Mouse (Mus musculus): ENCODE measurements around the gene Thbs3. TPM values are rescaled to one million over a fixed set of nuclear protein-coding genes. Genes with fewer than 3 reads are reported as not detected.

The Thbs3 gene
- total and polyA plus RNA-seq, 2 experiments from 2014 or later, result 17.4 to 26.4 TPM

- Histone ChIP-seq H3K36me3 (replicated peaks; ENCODE audit: control insufficient read depth, insufficient read depth, low read length) (peaks cover 76% of the 10 kb centered on the region), H3K4me3 (ENCODE audit: low read depth, low read length) (no peak overlapping the region), H3K4me1 (ENCODE audit: control insufficient read depth, insufficient read depth) (peaks cover 9% of the 10 kb centered on the region), H3K9ac (replicated peaks; ENCODE audit: low read depth, low read length) (no peak overlapping the region), H3K27ac (ENCODE audit: low read depth) (no peak overlapping the region), H3K27me3 (ENCODE audit: control insufficient read depth, insufficient read depth, low read length) (no peaks in the 10 kb centered on the region), H3K4me2 (ENCODE audit: low read depth, low read length) (no peak overlapping the region), H3K9me3 (replicated peaks; ENCODE audit: control insufficient read depth, low read length) (no peaks in the 10 kb centered on the region)
- ATAC-seq (ENCODE audit: insufficient read depth, low read depth) (no peak), DNase-seq (ENCODE audit: low spot score) (no peak)
- no peak for TF ChIP-seq EP300 (IDR thresholded peaks at IDR 0.05; ENCODE audit: low read depth)
- TF ChIP-seq CTCF (IDR thresholded peaks at IDR 0.05; ENCODE audit: low read depth), result no peak
- WGBS, result 77% methylated on average over 7 of the region's 7 CpGs
Measured at GRCm38 (mm10) chr3:89176421-89176820, 38.6 kb upstream of the Thbs3 start.

GRCm38 (mm10) chr3:89177242-89178106 is 37.5 kb upstream of the Thbs3 start, which contains the start of gene Scamp3:
Gene Scamp3 (plus strand): TSS chr3:89177473.
- Histone ChIP-seq H3K27me3 (ENCODE audit: control insufficient read depth, insufficient read depth, low read length) (no peaks in the 10 kb centered on the region), H3K4me2 (ENCODE audit: low read depth, low read length) (peak within 1 kb of the TSS; percentile 83), H3K4me3 (ENCODE audit: low read depth, low read length) (peak within 1 kb of the TSS; percentile 79), H3K27ac (ENCODE audit: low read depth) (peak within 1 kb of the TSS; percentile 69), H3K4me1 (ENCODE audit: control insufficient read depth, insufficient read depth) (peaks cover 9% of the 10 kb centered on the region), H3K36me3 (replicated peaks; ENCODE audit: control insufficient read depth, insufficient read depth, low read length) (peaks cover 75% of the 10 kb centered on the region), H3K9ac (replicated peaks; ENCODE audit: low read depth, low read length) (peak within 1 kb of the TSS; percentile 80), H3K9me3 (replicated peaks; ENCODE audit: control insufficient read depth, low read length) (no peaks in the 10 kb centered on the region)
- DNase-seq (ENCODE audit: low spot score), result peak; percentile 97
- peak; percentile 96 for ATAC-seq (ENCODE audit: insufficient read depth, low read depth)
- TF ChIP-seq CTCF (IDR thresholded peaks at IDR 0.05; ENCODE audit: low read depth), result no peak
- TF ChIP-seq EP300 (IDR thresholded peaks at IDR 0.05; ENCODE audit: low read depth), result peak; percentile 84
- under 1% methylated on average over 43 of the region's 43 CpGs for WGBS

GRCm38 (mm10) chr3:89178107-89178385 is 36.9 kb upstream of the Thbs3 start:
- Histone ChIP-seq H3K4me1 (ENCODE audit: control insufficient read depth, insufficient read depth) (peaks cover 9% of the 10 kb centered on the region), H3K27ac (ENCODE audit: low read depth) (peak overlapping the region; percentile 69), H3K9me3 (replicated peaks; ENCODE audit: control insufficient read depth, low read length) (no peaks in the 10 kb centered on the region), H3K4me3 (ENCODE audit: low read depth, low read length) (peak overlapping the region; percentile 79), H3K9ac (replicated peaks; ENCODE audit: low read depth, low read length) (peak overlapping the region; percentile 80), H3K4me2 (ENCODE audit: low read depth, low read length) (peak overlapping the region; percentile 83), H3K27me3 (ENCODE audit: control insufficient read depth, insufficient read depth, low read length) (no peaks in the 10 kb centered on the region), H3K36me3 (replicated peaks; ENCODE audit: control insufficient read depth, insufficient read depth, low read length) (peaks cover 69% of the 10 kb centered on the region)
- DNase-seq (ENCODE audit: low spot score) (no peak), ATAC-seq (ENCODE audit: insufficient read depth, low read depth) (no peak)
- TF ChIP-seq EP300 (IDR thresholded peaks at IDR 0.05; ENCODE audit: low read depth), result no peak
- TF ChIP-seq CTCF (IDR thresholded peaks at IDR 0.05; ENCODE audit: low read depth), result no peak
- WGBS, result 4% methylated on average over 6 of the region's 6 CpGs

- H3K4me1 ChIP-seq (ENCODE audit: control insufficient read depth, insufficient read depth), result peaks cover 16% of the 10 kb centered on the region
- H3K4me3 ChIP-seq (ENCODE audit: low read depth, low read length), result no peak overlapping the region
- H3K4me2 ChIP-seq (ENCODE audit: low read depth, low read length), result no peak overlapping the region
- WGBS, result 88% methylated on average over 11 of the region's 11 CpGs
- H3K36me3 ChIP-seq (replicated peaks; ENCODE audit: control insufficient read depth, insufficient read depth, low read length), result peaks cover 59% of the 10 kb centered on the region
- DNase-seq (ENCODE audit: low spot score), result no peak
- ATAC-seq (ENCODE audit: insufficient read depth, low read depth), result no peak
- no peak overlapping the region for H3K9ac ChIP-seq (replicated peaks; ENCODE audit: low read depth, low read length)
- no peaks in the 10 kb centered on the region for H3K27me3 ChIP-seq (ENCODE audit: control insufficient read depth, insufficient read depth, low read length)
- H3K27ac ChIP-seq (ENCODE audit: low read depth), result no peak overlapping the region
- TF ChIP-seq CTCF (IDR thresholded peaks at IDR 0.05; ENCODE audit: low read depth) (no peak), EP300 (IDR thresholded peaks at IDR 0.05; ENCODE audit: low read depth) (no peak)
- no peaks in the 10 kb centered on the region for H3K9me3 ChIP-seq (replicated peaks; ENCODE audit: control insufficient read depth, low read length)
Measured at GRCm38 (mm10) chr3:89179056-89179455, 35.9 kb upstream of the Thbs3 start.

- Histone ChIP-seq H3K4me3 (ENCODE audit: low read depth, low read length) (no peak overlapping the region), H3K4me2 (ENCODE audit: low read depth, low read length) (no peak overlapping the region), H3K9ac (replicated peaks; ENCODE audit: low read depth, low read length) (no peak overlapping the region), H3K27ac (ENCODE audit: low read depth) (no peak overlapping the region), H3K36me3 (replicated peaks; ENCODE audit: control insufficient read depth, insufficient read depth, low read length) (peaks cover 32% of the 10 kb centered on the region), H3K4me1 (ENCODE audit: control insufficient read depth, insufficient read depth) (peaks cover 16% of the 10 kb centered on the region), H3K27me3 (ENCODE audit: control insufficient read depth, insufficient read depth, low read length) (no peaks in the 10 kb centered on the region), H3K9me3 (replicated peaks; ENCODE audit: control insufficient read depth, low read length) (no peaks in the 10 kb centered on the region)
- WGBS, result 90% methylated on average over 27 of the region's 27 CpGs
- no peak for DNase-seq (ENCODE audit: low spot score)
- ATAC-seq (ENCODE audit: insufficient read depth, low read depth), result no peak
- TF ChIP-seq CTCF (IDR thresholded peaks at IDR 0.05; ENCODE audit: low read depth), result no peak
- TF ChIP-seq EP300 (IDR thresholded peaks at IDR 0.05; ENCODE audit: low read depth), result no peak
Measured at GRCm38 (mm10) chr3:89181749-89182500, 33.1 kb upstream of the Thbs3 start.
